Mouse (Mus musculus) stomach, postnatal 0 days (tissue): ENCODE results near the gene Kif11.

ENCODE experiments used
- CTCF ChIP-seq: IDR thresholded peaks from 2 replicates; pipeline ENCODE4 v1.5.1; 2016; ENCODE audit warnings: antibody characterized with exemption, low read depth, mild to moderate bottlenecking, moderate library complexity
- EP300 ChIP-seq: optimal IDR thresholded peaks from 2 replicates; pipeline ENCODE3; 2016; ENCODE audit warnings: antibody characterized with exemption

DNA sequence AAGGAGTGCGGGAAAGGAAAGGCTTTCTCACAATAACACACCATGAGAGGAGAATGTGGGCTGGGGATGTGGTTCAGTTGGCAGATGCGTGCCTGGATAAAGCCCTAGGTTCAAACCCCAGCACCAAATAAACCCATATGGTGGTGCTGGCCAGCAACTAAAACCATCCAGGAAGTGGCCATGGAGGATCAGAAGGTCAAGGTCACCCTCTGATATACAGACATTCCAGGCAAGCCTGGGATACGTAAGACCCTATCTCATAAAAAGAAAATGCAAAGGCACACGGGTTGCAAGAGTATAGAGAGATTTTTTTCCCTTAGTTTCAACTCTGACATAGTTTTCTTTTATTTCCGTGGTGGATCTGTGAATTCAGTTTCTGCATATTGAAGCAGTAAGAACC is 35.3 kb upstream of the Kif11 start:
- no peak for TF ChIP-seq CTCF
- no peak for TF ChIP-seq EP300
